8 mouse cellular contexts compared by ENCODE assay signal in genomic region chr2:58357414-58358131, GRCm38 (mm10). TPM values are rescaled to one million over a fixed set of nuclear protein-coding genes. Genes with fewer than 3 reads are reported as not detected.
DNase-seq lines count a peak whose midpoint lies in the region; ATAC-seq and TF ChIP-seq lines count a peak whose summit lies in the region.

Gene Acvr1c, minus strand, starts transcription at chr2:58357895.

- no peak for TF ChIP-seq POLR2A in ES-Bruce4 (IDR thresholded peaks at IDR 0.05; ENCODE audit: insufficient read depth, low read length)
- no peak for TF ChIP-seq POLR2A in lung, adult 2 months (IDR thresholded peaks at IDR 0.05; ENCODE audit: borderline replicate concordance, extremely low read depth, low read depth, low read length)
- TF ChIP-seq POLR2A in olfactory bulb, adult 2 months (IDR thresholded peaks at IDR 0.05; ENCODE audit: insufficient read depth, low read depth, low read length): no peak

- under 1% methylated on average over 47 of the region's 65 CpGs for WGBS in forebrain, embryonic 13.5 days
- 1% methylated on average over 57 of the region's 65 CpGs for WGBS in lung, adult 2 months
- under 1% methylated on average over 58 of the region's 65 CpGs for WGBS in olfactory bulb, adult 2 months

- H3K27ac ChIP-seq in ES-Bruce4 (ENCODE audit: insufficient read depth, low read length): no peak within 1 kb of the TSS
- H3K27ac ChIP-seq in brown adipose tissue, adult 24 weeks (replicated peaks; ENCODE audit: low read depth, low read length): peak within 1 kb of the TSS; percentile 86
- H3K27ac ChIP-seq in forebrain, embryonic 13.5 days: no peak within 1 kb of the TSS
- peak within 1 kb of the TSS; percentile 51 for H3K27ac ChIP-seq in olfactory bulb, adult 2 months (ENCODE audit: insufficient read depth, low read depth, low read length)

- ATAC-seq in forebrain, embryonic 13.5 days: peak; percentile 88

- TF ChIP-seq CTCF in ES-Bruce4 (IDR thresholded peaks at IDR 0.05; ENCODE audit: low read depth, low read length): no peak
- TF ChIP-seq CTCF in lung, adult 2 months (IDR thresholded peaks at IDR 0.05; ENCODE audit: insufficient read depth, low read length): no peak
- no peak for TF ChIP-seq CTCF in olfactory bulb, adult 2 months (IDR thresholded peaks at IDR 0.05; ENCODE audit: insufficient read depth, low read depth, low read length)

- 0 out of 2 replicates have a peak within 1 kb of the TSS, but pooled peaks have one; percentile 5 for H3K9ac ChIP-seq in ES-Bruce4 (ENCODE audit: low read depth, poor library complexity, severe bottlenecking)
- H3K9ac ChIP-seq in forebrain, embryonic 13.5 days: peak within 1 kb of the TSS; percentile 68

- no peaks in the 10 kb centered on the region for H3K4me1 ChIP-seq in ES-Bruce4 (ENCODE audit: control insufficient read depth, insufficient read depth, low read length)
- H3K4me1 ChIP-seq in brown adipose tissue, adult 24 weeks (ENCODE audit: control insufficient read depth, insufficient read depth, insufficient read length, low read length): peaks cover 2% of the 10 kb centered on the region; the same call in 1 of the 2 replicates
- H3K4me1 ChIP-seq in forebrain, embryonic 13.5 days: peaks cover 11% of the 10 kb centered on the region
- no peaks in the 10 kb centered on the region for H3K4me1 ChIP-seq in lung, adult 2 months (ENCODE audit: control insufficient read depth, insufficient read depth, low read length)
- H3K4me1 ChIP-seq in olfactory bulb, adult 2 months (ENCODE audit: control insufficient read depth, insufficient read depth, low read length): peaks cover 10% of the 10 kb centered on the region

- 0 out of 2 replicates have a peak, but pooled peaks cover 2% of the 10 kb centered on the region for H3K9me3 ChIP-seq in ES-Bruce4 (replicated peaks; ENCODE audit: control insufficient read depth, insufficient read depth, low read length, poor library complexity, severe bottlenecking)
- no peaks in the 10 kb centered on the region for H3K9me3 ChIP-seq in forebrain, embryonic 13.5 days (replicated peaks)

- TF ChIP-seq EP300 in ES-Bruce4 (IDR thresholded peaks at IDR 0.05; ENCODE audit: insufficient read depth, low read depth, low read length): no peak

- H3K4me3 ChIP-seq in ES-Bruce4 (ENCODE audit: low read depth, low read length): peak within 1 kb of the TSS; percentile 44
- H3K4me3 ChIP-seq in brown adipose tissue, adult 24 weeks (ENCODE audit: insufficient read depth, low read depth, low read length): peak within 1 kb of the TSS; percentile 84
- H3K4me3 ChIP-seq in forebrain, embryonic 13.5 days: peak within 1 kb of the TSS; percentile 56
- H3K4me3 ChIP-seq in lung, adult 2 months (replicated peaks; ENCODE audit: extremely low read depth, low read depth, low read length): peak within 1 kb of the TSS; percentile 17
- peak within 1 kb of the TSS; percentile 69 for H3K4me3 ChIP-seq in olfactory bulb, adult 2 months (ENCODE audit: insufficient read depth, low read depth, low read length)

- peak within 1 kb of the TSS; percentile 99 for H3K4me2 ChIP-seq in forebrain, embryonic 13.5 days

- peak; percentile 66 for DNase-seq in heart, postnatal 4 days
- DNase-seq in layer of hippocampus, adult 8-10 months (ENCODE audit: low spot score in 2 of 2): peak; percentile 12 to 13
- peak; percentile 47 for DNase-seq in lung, adult 2 months
- peak; percentile 72 for DNase-seq in thymus, postnatal 4 days

- H3K27me3 ChIP-seq in ES-Bruce4 (ENCODE audit: control insufficient read depth, insufficient read depth, low read length, poor library complexity, severe bottlenecking): peaks cover 11% of the 10 kb centered on the region
- peaks cover 16% of the 10 kb centered on the region; the same call in 1 of the 2 replicates for H3K27me3 ChIP-seq in forebrain, embryonic 13.5 days

- no peaks in the 10 kb centered on the region for H3K36me3 ChIP-seq in ES-Bruce4 (ENCODE audit: control insufficient read depth, insufficient read depth, low read length, poor library complexity, severe bottlenecking)
- H3K36me3 ChIP-seq in forebrain, embryonic 13.5 days (ENCODE audit: poor library complexity, severe bottlenecking): no peaks in the 10 kb centered on the region

RNA-seq across cellular contexts. Expression of gene Acvr1c, which starts in this region (rescaled TPM):
- not detected in 2 replicates for polyA plus RNA-seq in ES-Bruce4 (2011; ENCODE audit: insufficient read depth, insufficient read length, low read depth, missing spikeins)
- 22.6 and 25.4 TPM in 2 replicates for polyA plus RNA-seq in brown adipose tissue, adult 24 weeks (2012; ENCODE audit: insufficient read depth, insufficient read length, missing spikeins)
- 0.57 and 0.88 TPM in 2 replicates for polyA plus RNA-seq in forebrain, embryonic 13.5 days (2015; fragmentation: Nextera tagmentation; extraction: Ambion mirVana)
- total RNA-seq in heart, postnatal 4 days (2021): 1 to 10 TPM in 1 of 2 experiments, under 1 TPM in 1; 0.68 to 1.0 TPM
- 10 to 100 TPM; 15.1 to 20.4 (median 17.0) TPM for total RNA-seq in layer of hippocampus, adult 8-10 months (2022)
- polyA plus RNA-seq in lung, adult 2 months (2012; rRNA removed): 0.15 and 0.69 TPM in 2 replicates
- polyA plus RNA-seq in olfactory bulb, adult 2 months (2012; ENCODE audit: insufficient read depth, insufficient read length, low replicate concordance, missing spikeins): not detected in 2 replicates

Comparison
In these comparisons a context has a peak if more than half of its experiments do, and no peak if none do; other contexts are left out.
1. RNA of gene Acvr1c (total RNA-seq): 15.1 to 20.4 TPM in layer of hippocampus, adult 8-10 months; 0.68 to 1.0 TPM in heart, postnatal 4 days; every median in the first group is over 4 times any median in the second.
2. RNA of gene Acvr1c (polyA plus RNA-seq): 22.6 to 25.4 TPM in brown adipose tissue, adult 24 weeks; 0.57 to 0.88 TPM in forebrain, embryonic 13.5 days, 0.15 to 0.69 TPM in lung, adult 2 months, not detected in ES-Bruce4 and not detected in olfactory bulb, adult 2 months; every median in the first group is over 10 times any median in the second.
3. Peak in ATAC-seq, H3K4me3 ChIP-seq, H3K9ac ChIP-seq and H3K4me2 ChIP-seq in forebrain, embryonic 13.5 days; RNA of the gene not detected or under 1 TPM.
4. Peak in DNase-seq and H3K4me3 ChIP-seq in lung, adult 2 months; RNA of the gene not detected or under 1 TPM.
5. H3K27ac ChIP-seq: peak in brown adipose tissue, adult 24 weeks (single experiment) and olfactory bulb, adult 2 months (single experiment); none in ES-Bruce4 (single experiment) and forebrain, embryonic 13.5 days (single experiment).
6. H3K4me3 ChIP-seq: peak in every context shown above with its lines; median percentile 84 in brown adipose tissue, adult 24 weeks; 69 in olfactory bulb, adult 2 months; 56 in forebrain, embryonic 13.5 days; 44 in ES-Bruce4; 17 in lung, adult 2 months.
7. DNase-seq: peak in every context shown above with its lines; median percentile 72 in thymus, postnatal 4 days; 66 in heart, postnatal 4 days; 47 in lung, adult 2 months; 12 in layer of hippocampus, adult 8-10 months.